Mouse (Mus musculus) mature B cell (primary cell): ENCODE measurements around the gene Alg12.

Experiments used
- in situ Hi-C: fragments of 300-500 bp; cut with MboI; formaldehyde crosslinking; loops from 2 replicates; pipeline ENCODE4 v1.14.3; 2019

Gene Alg12

DNA sequence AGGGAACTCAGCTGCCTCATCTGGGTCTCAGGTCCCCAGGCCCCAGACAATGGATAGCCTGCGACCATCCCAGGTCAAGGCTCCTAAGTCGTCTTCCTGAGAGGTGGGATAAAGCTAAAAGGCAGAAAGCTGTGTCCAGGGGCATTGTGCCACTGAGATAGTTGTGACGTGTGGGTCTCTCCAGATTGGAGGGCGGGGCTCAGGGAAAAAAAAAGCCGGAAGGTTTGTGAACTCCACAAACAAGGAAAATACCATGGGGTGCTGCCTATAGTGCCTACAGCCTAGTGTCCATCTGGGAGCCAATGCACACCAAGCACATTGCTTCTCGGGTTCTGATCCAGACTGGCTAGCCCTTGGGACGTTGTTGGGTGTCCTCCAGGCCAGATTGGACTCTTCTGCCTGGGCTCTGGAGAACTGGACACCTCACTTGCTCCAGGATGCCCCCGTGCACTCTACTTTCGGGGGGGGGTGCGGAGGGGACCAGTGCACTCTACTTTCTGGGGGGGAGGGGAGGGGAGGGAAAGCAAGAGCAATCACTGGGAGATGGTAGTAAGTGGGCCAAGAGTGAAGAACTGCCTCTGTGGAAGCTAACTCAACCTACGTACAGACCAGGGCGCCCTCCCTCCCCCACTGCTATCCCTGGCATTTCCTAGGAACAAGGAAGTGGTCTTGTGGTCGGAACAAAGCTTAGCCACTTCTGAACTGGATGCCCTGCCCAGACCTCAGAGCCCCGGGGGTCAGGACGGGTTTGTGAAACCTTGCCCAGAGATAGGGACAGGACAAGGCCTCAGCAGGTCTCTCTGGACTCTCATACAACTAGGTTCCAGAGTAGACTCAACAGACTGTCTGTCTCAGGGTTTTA, 36.1 kb upstream of the Alg12 start:
- in situ Hi-C loops: no loop called here

- in situ Hi-C loops: no loop called here
Measured at GRCm38 (mm10) chr15:88854119-88854968, 35.2 kb upstream of the Alg12 start.

DNA sequence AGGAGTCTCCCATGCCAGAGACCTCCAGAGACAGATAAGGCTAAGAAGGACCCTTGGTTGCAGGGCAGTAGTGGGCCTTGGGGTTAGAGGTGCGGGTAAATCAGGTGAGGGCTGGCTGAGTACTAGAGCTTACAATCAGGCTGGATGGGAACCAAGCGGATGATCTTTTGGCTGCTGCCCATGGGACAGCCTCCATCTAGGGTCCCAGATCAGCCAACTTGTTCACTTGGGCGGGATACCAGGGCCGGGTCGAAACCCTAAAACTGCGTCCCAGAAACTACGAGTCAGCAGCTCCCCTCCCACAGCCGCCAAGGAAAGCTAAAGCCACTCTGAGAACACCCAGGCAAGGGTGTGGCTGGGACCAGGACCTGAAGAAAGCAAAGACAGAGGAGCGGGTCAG, 34.0 kb upstream of the Alg12 start:
- in situ Hi-C loops: no loop called here

GRCm38 (mm10) chr15:88851507-88852149, 32.5 kb upstream of the Alg12 start:
- in situ Hi-C loops: no loop called here

DNA sequence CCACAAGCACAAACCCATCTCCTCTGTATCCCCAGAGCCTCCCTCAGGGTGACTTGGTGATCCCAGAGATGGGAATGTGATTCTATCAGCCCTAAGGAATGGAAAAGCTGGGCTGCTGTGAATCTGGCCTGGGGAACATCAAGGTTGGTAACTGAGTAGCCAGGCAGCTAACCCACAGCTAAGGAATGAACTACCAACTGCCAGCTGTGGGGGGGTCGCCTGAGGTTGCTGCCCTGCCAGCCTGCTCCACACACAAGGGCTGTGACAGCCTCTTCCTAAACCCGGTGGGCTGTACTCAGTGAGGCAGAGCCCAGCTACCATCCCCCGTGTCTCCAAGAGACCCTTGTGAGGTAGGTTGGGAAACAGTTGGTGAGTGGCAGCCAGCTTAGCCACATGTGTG, 32.0 kb upstream of the Alg12 start:
- in situ Hi-C loops: no loop called here

DNA sequence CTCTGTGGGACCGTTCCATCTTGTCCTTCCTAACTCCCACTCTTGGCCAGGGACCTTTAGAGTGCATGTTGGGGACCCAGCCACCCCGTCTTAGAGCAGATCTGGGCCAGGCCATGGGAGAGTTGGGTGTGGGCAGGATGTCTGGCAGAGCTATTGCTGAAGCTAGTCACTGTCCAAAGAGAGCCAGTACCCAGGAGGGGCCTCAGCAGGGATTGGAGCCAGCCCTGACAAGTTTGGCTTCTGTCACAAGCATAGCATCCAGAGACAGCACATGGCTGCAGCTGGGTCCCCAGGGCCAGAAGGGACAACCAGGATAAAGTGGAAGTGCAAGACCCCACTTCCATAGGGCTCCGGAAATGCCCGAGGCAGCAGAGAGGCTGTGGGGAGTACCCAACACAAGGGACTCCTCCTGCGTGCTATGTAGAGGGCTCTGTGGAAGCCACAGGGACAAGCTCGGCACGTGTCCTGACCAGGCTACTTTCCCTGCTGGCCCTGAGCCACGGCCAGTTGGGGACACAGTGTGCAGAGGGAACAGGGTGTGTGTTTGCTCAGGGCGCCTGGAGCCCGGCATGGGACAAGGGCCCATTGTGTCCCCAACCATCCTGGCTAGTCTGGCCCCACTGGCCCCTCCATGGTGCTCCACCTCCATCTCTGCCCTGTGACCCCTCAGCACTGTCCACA, 31.2 kb upstream of the Alg12 start:
- in situ Hi-C loops: no loop called here

DNA sequence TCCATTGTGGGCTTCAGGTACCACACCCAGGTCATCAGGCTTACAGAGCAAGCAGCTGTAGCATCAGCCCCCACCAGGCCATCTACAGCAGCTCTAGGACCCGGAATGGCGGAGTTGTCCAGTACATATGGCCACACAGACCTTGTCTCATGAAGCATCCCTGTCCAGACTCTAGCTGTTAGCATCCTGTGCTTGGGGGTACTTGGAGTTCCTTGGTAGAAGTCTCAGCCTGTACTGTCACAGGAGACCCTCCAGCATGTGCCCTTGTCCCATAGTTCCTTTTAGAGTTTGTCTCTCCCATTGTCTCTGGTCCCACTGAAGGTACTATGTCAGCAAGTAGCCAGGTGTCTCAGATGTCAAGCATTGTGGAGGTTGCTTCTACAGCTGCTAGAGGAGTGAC, 30.5 kb upstream of the Alg12 start:
- in situ Hi-C loops: no loop called here

GRCm38 (mm10) chr15:88848661-88849060, 29.5 kb upstream of the Alg12 start:
- in situ Hi-C loops: no loop called here

GRCm38 (mm10) chr15:88844966-88845365, 25.8 kb upstream of the Alg12 start:
- in situ Hi-C loops: no loop called here

DNA sequence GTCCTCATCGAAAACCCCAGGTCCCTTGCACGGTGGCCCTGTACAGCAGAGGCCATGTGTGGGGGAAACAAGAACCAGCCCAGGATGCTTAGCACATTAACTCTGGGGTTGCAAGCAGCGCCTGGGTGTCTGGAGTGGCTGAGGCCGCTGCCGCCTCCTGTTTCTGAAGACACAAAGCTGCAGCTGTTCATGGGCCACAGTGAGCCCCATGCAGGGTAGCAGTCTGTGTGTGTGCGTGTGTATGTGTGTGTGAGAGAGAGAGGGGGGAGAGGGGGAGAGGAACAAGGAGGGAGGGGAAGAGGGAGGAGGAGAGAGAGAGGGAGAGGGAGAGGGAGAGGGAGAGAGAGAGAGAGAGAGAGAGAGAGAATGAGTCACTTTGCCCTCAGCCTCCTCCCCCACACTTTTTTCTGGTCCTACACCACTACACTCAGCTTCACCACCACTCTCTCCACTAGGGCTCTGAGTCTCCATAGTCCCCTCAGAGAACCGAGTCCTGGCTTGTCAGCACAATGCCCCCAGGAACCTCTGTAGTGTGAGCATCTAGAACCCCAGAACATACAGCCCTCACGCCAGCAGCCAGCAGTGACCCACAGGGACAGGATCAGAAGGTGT, 24.5 kb upstream of the Alg12 start:
- in situ Hi-C loops: no loop called here

GRCm38 (mm10) chr15:88842300-88842673, 23.2 kb upstream of the Alg12 start:
- in situ Hi-C loops: no loop called here

- in situ Hi-C loops: no loop called here
Measured at GRCm38 (mm10) chr15:88841580-88842299, 22.6 kb upstream of the Alg12 start.

- in situ Hi-C loops: no loop called here
Measured at GRCm38 (mm10) chr15:88841160-88841559, 22.0 kb upstream of the Alg12 start.

DNA sequence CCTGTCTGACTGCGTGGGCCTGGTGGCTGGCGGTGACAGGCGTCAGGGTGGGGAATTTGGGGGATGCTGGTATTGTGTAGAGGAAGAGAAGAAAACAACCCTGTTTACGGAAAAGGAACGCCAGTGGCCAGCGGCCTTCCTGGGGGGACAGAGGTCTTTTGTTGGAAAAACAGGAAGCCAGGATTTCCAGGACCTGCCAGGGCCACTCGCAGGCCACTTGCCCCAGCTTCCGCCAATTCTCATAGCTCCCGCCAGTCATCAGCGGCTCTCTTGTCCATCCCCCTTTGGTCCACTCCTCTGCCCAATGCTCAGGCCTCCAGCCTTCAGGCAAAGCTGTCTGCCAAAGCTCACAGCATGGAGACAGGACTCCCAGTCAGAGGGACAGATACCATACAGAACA, 21.0 kb upstream of the Alg12 start:
- in situ Hi-C loops: no loop called here

- in situ Hi-C loops: no loop called here
Measured at GRCm38 (mm10) chr15:88839271-88839670, 20.2 kb upstream of the Alg12 start.

DNA sequence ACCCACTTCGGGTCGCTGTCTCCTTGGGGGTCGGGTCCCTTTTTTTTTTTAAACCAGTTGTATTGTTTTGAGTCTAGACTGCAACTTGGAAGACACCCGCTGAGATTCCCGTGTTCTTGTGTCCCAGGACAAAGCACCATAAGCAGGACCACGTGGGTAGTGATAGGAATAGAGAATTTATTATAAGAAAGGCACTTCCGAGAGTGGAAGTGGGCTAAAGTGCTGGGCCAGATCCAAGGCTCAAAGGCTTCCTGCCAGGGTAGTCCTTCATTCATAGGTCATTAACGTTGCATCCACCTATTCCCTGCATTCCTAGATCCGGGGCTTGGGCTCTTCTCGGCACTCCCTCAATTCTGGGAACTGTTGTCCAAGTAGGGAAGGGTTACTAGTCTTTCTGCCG, 18.9 kb upstream of the Alg12 start:
- in situ Hi-C loops: no loop called here

- in situ Hi-C loops: no loop called here
Measured at GRCm38 (mm10) chr15:88837199-88837932, 18.2 kb upstream of the Alg12 start.

GRCm38 (mm10) chr15:88836571-88836970, 17.5 kb upstream of the Alg12 start:
- in situ Hi-C loops: no loop called here

GRCm38 (mm10) chr15:88836031-88836430, 16.9 kb upstream of the Alg12 start:
- in situ Hi-C loops: no loop called here

DNA sequence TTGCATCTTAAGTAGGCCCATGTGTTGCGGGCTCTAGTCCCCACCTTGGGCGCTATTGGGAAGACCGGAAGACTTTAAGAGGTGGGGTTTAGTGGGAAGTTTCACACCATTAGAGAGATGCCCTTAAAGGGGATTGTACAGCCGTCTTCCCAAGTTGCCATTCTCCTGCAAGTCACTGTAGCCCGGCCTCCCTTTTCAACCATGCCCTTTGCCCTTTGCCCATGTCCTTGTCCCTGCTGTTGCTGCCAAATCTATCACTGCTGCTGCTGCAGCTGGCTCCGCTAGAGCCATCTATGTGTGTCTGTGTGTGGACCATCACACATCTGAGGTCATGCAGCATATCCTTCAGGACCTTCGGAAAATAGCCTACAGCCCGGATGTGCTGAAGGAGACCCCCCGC, 13.4 kb upstream of the Alg12 start:
- in situ Hi-C loops: no loop called here
